Mouse (Mus musculus) forebrain, postnatal 0 days (tissue): Measurements from ENCODE around the gene Ift46. TPM values are rescaled to one million over a fixed set of nuclear protein-coding genes. Genes with fewer than 3 reads are reported as not detected.

ENCODE experiments used
- ATAC-seq: fragments of 200-750 bp; cut with Nextera tagmentation; 2 replicates; pipeline ENCODE4 v1.8.0; 2017; ENCODE audit warnings: mild to moderate bottlenecking, moderate library complexity
- DNase-seq: peaks from one replicate; pipeline ENCODE4 v3.0.0-alpha.2; 2015
- H3K27ac ChIP-seq: fragments of 300-500 bp; sonication (generic); 2 replicates; pipeline ENCODE4 v1.5.1; 2014; ENCODE audit warnings: low read depth, mild to moderate bottlenecking, antibody characterized with exemption, low read length, moderate library complexity, mixed read lengths
- H3K27me3 ChIP-seq: fragments of 300-500 bp; sonication (generic); 2 replicates; pipeline ENCODE4 v1.6.1; 2014; ENCODE audit warnings: mild to moderate bottlenecking, low read length, mixed read lengths; ENCODE audit not compliant: insufficient read depth
- H3K36me3 ChIP-seq: fragments of 300-500 bp; sonication (generic); 2 replicates; pipeline ENCODE4 v1.6.1; 2014; ENCODE audit warnings: mild to moderate bottlenecking, moderate library complexity; ENCODE audit not compliant: insufficient read depth
- H3K4me1 ChIP-seq: fragments of 300-500 bp; sonication (generic); 2 replicates; pipeline ENCODE4 v1.6.1; 2014; ENCODE audit warnings: antibody characterized with exemption; ENCODE audit not compliant: insufficient read depth
- H3K4me2 ChIP-seq: fragments of 300-500 bp; sonication (generic); 2 replicates; pipeline ENCODE4 v1.6.1; 2014; ENCODE audit warnings: low read depth, mild to moderate bottlenecking, moderate library complexity
- H3K4me3 ChIP-seq: fragments of 300-500 bp; sonication (generic); 2 replicates; pipeline ENCODE4 v1.5.1; 2014; ENCODE audit warnings: low read depth, low read length, mixed read lengths
- H3K9ac ChIP-seq: fragments of 300-500 bp; sonication (generic); 2 replicates; pipeline ENCODE4 v1.6.1; 2014; ENCODE audit warnings: mild to moderate bottlenecking
- H3K9me3 ChIP-seq: fragments of 300-500 bp; sonication (generic); 2 replicates; pipeline ENCODE4 v1.6.1; 2016; ENCODE audit warnings: low read length
- CTCF ChIP-seq: sonication (generic); IDR thresholded peaks from 2 replicates; pipeline ENCODE4 v1.5.1; 2016; ENCODE audit warnings: antibody characterized with exemption, control low read depth, low read depth
- WGBS: fragments of 180-500 bp; shearing (Covaris S2); extraction: QIAGEN DNeasy Blood & Tissue Kit; methylation state at CpG from one replicate; pipeline ENCODE4 v1.1.7; 2014; 5-methylcytosine and 5-hydroxymethylcytosine counted together
- polyA plus RNA-seq: library from polyadenylated mRNA; unstranded; fragments of >200 nt; fragmentation: Nextera tagmentation; extraction: Ambion mirVana; gene quantifications from 2 replicates; pipeline ENCODE4 v1.2.1, GENCODE M21; 2015
- total RNA-seq: library from RNA; depleted of rRNA; stranded (reverse); fragments of >200 nt; gene quantifications from 2 replicates; pipeline ENCODE4 v1.2.3, GENCODE M21; 2014

The Ift46 gene
- total and polyA plus RNA-seq, 2 experiments from 2014 or later = 67.0 to 158 TPM

DNA sequence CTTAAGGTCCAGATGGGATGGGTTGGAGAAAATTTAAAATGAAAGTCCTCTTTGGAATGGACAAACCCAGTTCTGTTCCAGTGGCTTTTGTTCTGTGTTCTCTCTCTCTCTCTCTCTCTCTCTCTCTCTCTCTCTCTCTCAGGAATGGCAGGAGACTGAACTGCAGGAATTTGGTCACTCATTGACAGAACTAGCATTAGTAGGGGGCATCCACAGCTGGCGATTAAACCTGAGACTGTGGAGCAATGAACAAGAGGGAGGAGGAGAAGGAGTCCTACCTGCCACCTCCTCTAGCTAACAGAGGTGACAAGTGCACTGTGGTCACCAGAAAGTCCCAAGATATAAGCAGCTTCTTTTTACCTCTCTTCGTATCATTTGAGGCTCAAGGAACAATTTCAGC is 31.4 kb upstream of the Ift46 start:
- 0 out of 2 replicates have a peak, but pooled peaks cover 7% of the 10 kb centered on the region for H3K4me1 ChIP-seq
- H3K4me2 ChIP-seq = no peak overlapping the region
- DNase-seq (no peak), ATAC-seq (no peak)
- no peaks in the 10 kb centered on the region for H3K27me3 ChIP-seq
- no peak for TF ChIP-seq CTCF
- H3K4me3 ChIP-seq = no peak overlapping the region
- H3K36me3 ChIP-seq = no peaks in the 10 kb centered on the region
- no peaks in the 10 kb centered on the region for H3K9me3 ChIP-seq
- WGBS = 76% methylated on average over 2 of the region's 2 CpGs
- H3K9ac ChIP-seq = no peak overlapping the region
- no peak overlapping the region for H3K27ac ChIP-seq

DNA sequence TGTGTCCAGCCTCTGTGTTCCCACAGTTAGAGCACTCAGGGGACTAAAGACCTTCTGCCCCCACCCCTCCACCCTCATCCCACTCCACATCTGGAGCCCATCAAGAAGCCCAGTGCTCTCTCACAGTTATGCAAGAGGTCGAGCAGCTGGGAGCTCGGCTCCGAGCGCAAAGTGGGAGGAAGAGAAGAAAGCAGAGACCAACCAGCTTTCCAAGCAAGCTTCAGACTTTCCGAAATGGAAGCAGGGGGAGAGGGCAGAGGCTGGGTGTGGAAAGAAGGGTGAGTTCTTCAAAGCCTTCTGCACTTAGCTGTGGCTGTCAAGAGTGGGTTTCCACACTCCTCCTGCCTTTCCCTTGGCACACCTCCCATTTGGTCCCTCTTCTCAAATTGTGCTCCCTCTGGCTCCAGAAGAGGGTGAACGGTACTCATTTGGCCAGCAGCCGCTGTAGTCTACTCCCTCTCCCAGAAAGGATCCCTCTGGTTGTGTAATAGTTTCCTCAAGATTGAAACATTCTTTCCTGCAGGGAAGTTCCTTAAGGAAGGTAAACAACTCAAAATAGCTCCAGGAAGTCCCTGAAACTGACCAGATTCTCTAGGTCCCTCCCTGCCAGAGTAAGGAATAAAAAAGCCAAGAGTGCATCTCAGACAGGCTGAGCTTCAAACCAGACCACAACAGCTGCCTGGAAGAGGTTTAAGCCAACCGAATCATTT is 30.3 kb upstream of the Ift46 start:
- Histone ChIP-seq H3K4me2 (no peak overlapping the region), H3K27me3 (no peaks in the 10 kb centered on the region), H3K36me3 (peaks cover under 1% of the 10 kb centered on the region; the same call in 1 of the 2 replicates), H3K9me3 (no peaks in the 10 kb centered on the region), H3K4me1 (0 out of 2 replicates have a peak, but pooled peaks cover 7% of the 10 kb centered on the region), H3K27ac (0 out of 2 replicates have a peak overlapping the region, but pooled peaks have one; percentile 9), H3K9ac (no peak overlapping the region), H3K4me3 (no peak overlapping the region)
- DNase-seq (no peak), ATAC-seq (no peak)
- 62% methylated on average over 8 of the region's 8 CpGs for WGBS
- no peak for TF ChIP-seq CTCF

GRCm38 (mm10) chr9:44740663-44741192 is 27.0 kb upstream of the Ift46 start:
- 77% methylated on average over 1 of the region's 1 CpGs for WGBS
- DNase-seq (no peak), ATAC-seq (no peak)
- H3K4me3 ChIP-seq = no peak overlapping the region
- no peak overlapping the region for H3K9ac ChIP-seq
- TF ChIP-seq CTCF = no peak
- H3K27ac ChIP-seq = no peak overlapping the region
- H3K36me3 ChIP-seq = peaks cover 32% of the 10 kb centered on the region
- H3K9me3 ChIP-seq = no peaks in the 10 kb centered on the region
- no peaks in the 10 kb centered on the region for H3K4me1 ChIP-seq
- no peaks in the 10 kb centered on the region for H3K27me3 ChIP-seq
- H3K4me2 ChIP-seq = no peak overlapping the region

DNA sequence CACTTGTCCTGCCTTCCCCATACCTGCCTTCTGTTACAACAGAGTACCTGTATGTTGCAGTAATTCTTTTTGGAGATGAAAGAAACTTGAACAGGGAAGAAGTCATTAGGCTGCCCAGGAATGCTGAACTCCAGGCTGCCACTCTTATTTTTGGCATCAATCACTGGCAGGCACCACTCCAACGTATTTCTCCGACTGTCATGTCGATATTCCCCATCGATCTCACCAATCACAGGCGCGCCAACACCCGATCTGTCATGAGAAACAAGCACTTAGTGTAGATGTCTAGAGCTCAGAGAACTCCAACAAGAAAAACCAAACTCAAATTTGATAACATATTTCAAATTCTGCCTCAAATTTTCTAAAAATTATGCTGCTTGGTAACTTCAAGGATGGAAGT is 22.3 kb upstream of the Ift46 start:
- Histone ChIP-seq H3K9me3 (no peaks in the 10 kb centered on the region), H3K9ac (no peak overlapping the region), H3K4me3 (no peak overlapping the region), H3K27me3 (no peaks in the 10 kb centered on the region), H3K36me3 (peaks cover 68% of the 10 kb centered on the region), H3K27ac (no peak overlapping the region), H3K4me1 (no peaks in the 10 kb centered on the region), H3K4me2 (no peak overlapping the region)
- no peak for ATAC-seq
- no peak for DNase-seq
- 80% methylated on average over 7 of the region's 7 CpGs for WGBS
- TF ChIP-seq CTCF = no peak

GRCm38 (mm10) chr9:44746666-44747065 is 21.0 kb upstream of the Ift46 start:
- no peak overlapping the region for H3K27ac ChIP-seq
- H3K4me2 ChIP-seq = no peak overlapping the region
- DNase-seq = no peak
- no peak for TF ChIP-seq CTCF
- WGBS = 88% methylated on average over 3 of the region's 3 CpGs
- no peak overlapping the region for H3K4me3 ChIP-seq
- no peaks in the 10 kb centered on the region for H3K9me3 ChIP-seq
- no peaks in the 10 kb centered on the region for H3K4me1 ChIP-seq
- ATAC-seq = no peak
- H3K36me3 ChIP-seq = peaks cover 80% of the 10 kb centered on the region
- no peak overlapping the region for H3K9ac ChIP-seq
- no peaks in the 10 kb centered on the region for H3K27me3 ChIP-seq

GRCm38 (mm10) chr9:44747341-44747740 is 20.4 kb upstream of the Ift46 start:
- no peak overlapping the region for H3K4me3 ChIP-seq
- ATAC-seq (no peak), DNase-seq (no peak)
- no peaks in the 10 kb centered on the region for H3K4me1 ChIP-seq
- no peak overlapping the region for H3K9ac ChIP-seq
- H3K36me3 ChIP-seq = peaks cover 86% of the 10 kb centered on the region
- no peak overlapping the region for H3K27ac ChIP-seq
- no peaks in the 10 kb centered on the region for H3K9me3 ChIP-seq
- TF ChIP-seq CTCF = no peak
- WGBS = 93% methylated on average over 3 of the region's 3 CpGs
- no peak overlapping the region for H3K4me2 ChIP-seq
- no peaks in the 10 kb centered on the region for H3K27me3 ChIP-seq

DNA sequence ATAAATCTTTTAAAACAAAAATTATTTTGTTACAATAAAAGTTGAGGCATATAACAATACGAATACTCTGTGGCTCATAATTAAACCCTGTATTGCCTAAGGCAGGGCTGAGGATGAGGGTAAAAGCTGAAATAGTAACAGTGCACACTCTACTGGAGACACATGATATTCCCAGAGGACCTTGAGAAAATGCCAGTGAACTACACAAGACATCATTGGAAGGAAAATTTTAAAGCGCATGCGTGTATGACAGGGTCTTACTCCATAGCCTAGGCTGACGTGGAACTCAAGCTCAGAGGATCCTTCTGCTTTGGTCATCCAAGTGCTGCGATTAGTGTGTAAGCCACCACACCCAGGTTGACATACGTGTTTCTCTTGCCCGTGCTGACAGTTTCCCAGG is 19.2 kb upstream of the Ift46 start:
- Histone ChIP-seq H3K4me3 (no peak overlapping the region), H3K36me3 (peaks cover 85% of the 10 kb centered on the region), H3K4me2 (no peak overlapping the region), H3K9ac (no peak overlapping the region), H3K9me3 (no peaks in the 10 kb centered on the region), H3K27ac (no peak overlapping the region), H3K4me1 (no peaks in the 10 kb centered on the region), H3K27me3 (no peaks in the 10 kb centered on the region)
- ATAC-seq (no peak), DNase-seq (no peak)
- 94% methylated on average over 7 of the region's 7 CpGs for WGBS
- no peak for TF ChIP-seq CTCF
